Mouse (Mus musculus) hindbrain, embryonic 13.5 days (tissue): Measurements from ENCODE around the gene Hbs1l. TPM values are rescaled to one million over a fixed set of nuclear protein-coding genes. Genes with fewer than 3 reads are reported as not detected.

Source experiments
- ATAC-seq: fragments of 200-750 bp; cut with Nextera tagmentation; 2 replicates; pipeline ENCODE4 v1.8.0; 2017; ENCODE audit warnings: moderate TSS enrichment; ENCODE audit not compliant: low FRiP score
- H3K27ac ChIP-seq: fragments of 300-500 bp; sonication (generic); 2 replicates; pipeline ENCODE4 v1.5.1; 2015; ENCODE audit warnings: inconsistent platforms, mild to moderate bottlenecking, moderate library complexity
- H3K27me3 ChIP-seq: fragments of 300-500 bp; sonication (generic); 2 replicates; pipeline ENCODE4 v1.6.1; 2015; ENCODE audit warnings: mild to moderate bottlenecking, inconsistent platforms
- H3K36me3 ChIP-seq: fragments of 300-500 bp; sonication (generic); 2 replicates; pipeline ENCODE4 v1.6.1; 2015; ENCODE audit warnings: mild to moderate bottlenecking, inconsistent platforms
- H3K4me1 ChIP-seq: fragments of 300-500 bp; sonication (generic); replicated peaks from 2 replicates; pipeline ENCODE4 v1.6.1; 2015; ENCODE audit warnings: inconsistent platforms
- H3K4me2 ChIP-seq: fragments of 300-500 bp; sonication (generic); 2 replicates; pipeline ENCODE4 v1.6.1; 2015; ENCODE audit warnings: inconsistent platforms, mild to moderate bottlenecking, moderate library complexity
- H3K4me3 ChIP-seq: fragments of 300-500 bp; sonication (generic); 2 replicates; pipeline ENCODE4 v1.5.1; 2015; ENCODE audit warnings: mild to moderate bottlenecking, inconsistent platforms
- H3K9ac ChIP-seq: fragments of 300-500 bp; sonication (generic); 2 replicates; pipeline ENCODE4 v1.6.1; 2015; ENCODE audit warnings: mild to moderate bottlenecking, inconsistent platforms
- H3K9me3 ChIP-seq: fragments of 300-500 bp; sonication (generic); 2 replicates; pipeline ENCODE4 v1.6.1; 2016; ENCODE audit warnings: inconsistent platforms
- WGBS: fragments of 180-500 bp; shearing (Covaris S2); methylation state at CpG from one replicate; pipeline ENCODE4 v1.1.7; 2015; 5-methylcytosine and 5-hydroxymethylcytosine counted together
- polyA plus RNA-seq: library from polyadenylated mRNA; unstranded; fragments of >200 nt; fragmentation: Nextera tagmentation; extraction: Ambion mirVana; gene quantifications from 2 replicates; pipeline ENCODE4 v1.2.1, GENCODE M21; 2015

Gene Hbs1l
- polyA plus RNA-seq, 1 experiment from 2014 or later, result 99.1 TPM

- H3K4me1 ChIP-seq, result no peaks in the 10 kb centered on the region
- no peak overlapping the region for H3K4me3 ChIP-seq
- no peak overlapping the region for H3K27ac ChIP-seq
- ATAC-seq, result no peak
- WGBS, result 94% methylated on average over 1 of the region's 1 CpGs
- no peak overlapping the region for H3K9ac ChIP-seq
- H3K36me3 ChIP-seq, result peaks cover 12% of the 10 kb centered on the region
- H3K9me3 ChIP-seq, result no peaks in the 10 kb centered on the region
- no peaks in the 10 kb centered on the region for H3K27me3 ChIP-seq
- H3K4me2 ChIP-seq, result no peak overlapping the region
Measured at GRCm38 (mm10) chr10:21318996-21319395, 23.2 kb downstream of the Hbs1l start.

DNA sequence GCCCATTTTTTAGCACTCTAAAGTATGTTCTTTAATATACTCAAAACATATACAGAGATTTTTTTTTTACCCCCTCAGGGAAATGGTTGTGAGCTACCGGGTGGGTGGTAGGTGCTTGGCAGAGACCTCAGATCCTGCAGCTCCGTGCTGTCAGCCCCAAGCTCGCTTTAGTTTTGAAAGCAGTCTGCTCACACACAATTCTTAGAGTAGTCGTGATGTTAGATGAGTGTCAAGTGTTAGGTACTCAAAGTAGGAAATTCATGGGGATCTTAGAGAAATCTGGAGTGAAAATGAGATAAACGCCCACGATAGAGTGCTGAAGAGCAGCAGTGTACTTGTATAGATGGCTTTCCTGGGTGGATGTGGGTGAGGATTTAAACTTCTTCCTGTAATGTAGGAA is 24.8 kb downstream of the Hbs1l start:
- Histone ChIP-seq H3K4me1 (no peaks in the 10 kb centered on the region), H3K4me2 (no peak overlapping the region), H3K9me3 (no peaks in the 10 kb centered on the region), H3K27me3 (no peaks in the 10 kb centered on the region), H3K9ac (no peak overlapping the region), H3K27ac (no peak overlapping the region), H3K4me3 (no peak overlapping the region), H3K36me3 (peaks cover 6% of the 10 kb centered on the region)
- ATAC-seq, result no peak
- 96% methylated on average over 6 of the region's 6 CpGs for WGBS

GRCm38 (mm10) chr10:21326352-21326751 is 30.6 kb downstream of the Hbs1l start:
- H3K9me3 ChIP-seq, result no peaks in the 10 kb centered on the region
- no peaks in the 10 kb centered on the region for H3K27me3 ChIP-seq
- no peak overlapping the region for H3K9ac ChIP-seq
- 97% methylated on average over 6 of the region's 6 CpGs for WGBS
- no peak overlapping the region for H3K27ac ChIP-seq
- peaks cover 5% of the 10 kb centered on the region for H3K36me3 ChIP-seq
- no peak overlapping the region for H3K4me3 ChIP-seq
- no peaks in the 10 kb centered on the region for H3K4me1 ChIP-seq
- H3K4me2 ChIP-seq, result no peak overlapping the region
- ATAC-seq, result no peak

DNA sequence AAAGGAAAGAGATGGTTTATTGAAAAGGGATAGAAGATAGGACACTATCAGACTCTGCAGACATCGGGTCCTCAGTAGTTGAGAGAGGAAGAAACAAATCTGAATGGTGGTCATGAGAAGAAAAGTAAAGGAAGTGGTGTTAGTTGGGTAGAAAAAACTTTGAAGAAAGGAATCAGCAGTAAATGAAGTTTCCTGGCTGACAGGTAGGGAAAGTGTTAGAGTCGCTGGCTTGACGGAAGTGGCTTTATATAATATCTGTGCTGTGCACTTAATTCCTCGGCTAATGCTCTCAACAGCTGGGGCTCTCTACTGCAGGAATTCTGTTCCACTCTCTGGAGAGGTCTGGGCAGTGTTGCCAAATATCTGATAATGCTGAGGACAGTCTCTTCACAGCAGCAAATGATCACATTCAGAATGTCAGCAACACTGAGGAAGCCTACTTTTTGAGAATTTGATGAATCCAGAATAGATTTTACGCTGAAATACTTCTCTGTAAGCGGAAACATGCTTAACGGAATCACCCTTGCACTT is 31.9 kb downstream of the Hbs1l start:
- Histone ChIP-seq H3K36me3 (peaks cover 8% of the 10 kb centered on the region), H3K4me1 (no peaks in the 10 kb centered on the region), H3K9ac (no peak overlapping the region), H3K4me3 (no peak overlapping the region), H3K9me3 (no peaks in the 10 kb centered on the region), H3K27me3 (no peaks in the 10 kb centered on the region), H3K4me2 (no peak overlapping the region), H3K27ac (no peak overlapping the region)
- ATAC-seq, result no peak
- 86% methylated on average over 7 of the region's 7 CpGs for WGBS

DNA sequence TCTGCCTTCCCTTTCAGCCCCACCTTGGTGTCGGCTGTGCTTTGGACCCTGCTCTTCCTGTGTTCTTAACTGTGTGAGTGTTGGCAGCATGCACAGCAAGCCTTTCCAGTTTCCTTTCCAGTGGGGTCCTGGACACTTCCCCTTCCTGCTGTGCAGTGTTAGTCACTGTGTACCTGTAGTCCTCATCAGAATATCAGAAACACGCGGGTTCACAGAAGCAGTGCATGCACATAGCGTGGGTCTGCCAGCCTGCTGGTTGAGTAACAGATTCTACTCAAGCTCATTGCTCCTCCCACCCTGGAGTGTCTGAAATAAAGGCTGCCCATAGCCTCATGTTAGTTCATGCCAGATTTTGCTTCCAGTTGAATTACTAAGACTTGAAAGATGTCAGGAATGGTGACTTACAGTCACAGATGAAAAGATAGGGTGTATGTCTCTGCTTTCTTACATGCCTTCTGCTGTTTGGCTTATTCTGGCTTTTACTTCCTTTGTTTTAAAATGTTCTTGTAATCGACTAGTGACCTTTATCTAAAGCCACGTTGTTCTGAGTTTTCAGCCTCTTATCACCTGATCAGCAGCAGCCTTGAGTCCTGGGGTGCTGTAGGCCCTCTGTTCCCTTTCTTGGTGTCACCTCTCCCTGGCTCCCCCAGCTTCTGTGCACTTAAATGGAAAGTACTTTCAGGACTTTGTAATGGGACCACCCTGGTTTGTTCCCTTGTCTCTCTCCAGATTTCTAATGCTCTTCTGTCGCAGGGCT is 38.7 kb downstream of the Hbs1l start:
- no peaks in the 10 kb centered on the region for H3K27me3 ChIP-seq

GRCm38 (mm10) chr10:21335534-21335933 is 39.8 kb downstream of the Hbs1l start:
- H3K36me3 ChIP-seq, result peaks cover 66% of the 10 kb centered on the region
- no peak overlapping the region for H3K4me3 ChIP-seq
- no peaks in the 10 kb centered on the region; the same call in 1 of the 2 replicates for H3K9me3 ChIP-seq
- H3K27ac ChIP-seq, result no peak overlapping the region
- no peak for ATAC-seq
- H3K4me2 ChIP-seq, result no peak overlapping the region
- no peak overlapping the region for H3K9ac ChIP-seq
- H3K4me1 ChIP-seq, result no peaks in the 10 kb centered on the region
- H3K27me3 ChIP-seq, result no peaks in the 10 kb centered on the region
- 98% methylated on average over 5 of the region's 5 CpGs for WGBS

More for the DNA sequence above, 38.7 kb downstream of the Hbs1l start:
- Histone ChIP-seq H3K9me3 (no peaks in the 10 kb centered on the region; the same call in 1 of the 2 replicates), H3K4me1 (no peaks in the 10 kb centered on the region), H3K36me3 (peaks cover 62% of the 10 kb centered on the region), H3K4me2 (no peak overlapping the region), H3K4me3 (no peak overlapping the region), H3K9ac (no peak overlapping the region), H3K27ac (no peak overlapping the region)
- ATAC-seq, result no peak
- 90% methylated on average over 7 of the region's 7 CpGs for WGBS

DNA sequence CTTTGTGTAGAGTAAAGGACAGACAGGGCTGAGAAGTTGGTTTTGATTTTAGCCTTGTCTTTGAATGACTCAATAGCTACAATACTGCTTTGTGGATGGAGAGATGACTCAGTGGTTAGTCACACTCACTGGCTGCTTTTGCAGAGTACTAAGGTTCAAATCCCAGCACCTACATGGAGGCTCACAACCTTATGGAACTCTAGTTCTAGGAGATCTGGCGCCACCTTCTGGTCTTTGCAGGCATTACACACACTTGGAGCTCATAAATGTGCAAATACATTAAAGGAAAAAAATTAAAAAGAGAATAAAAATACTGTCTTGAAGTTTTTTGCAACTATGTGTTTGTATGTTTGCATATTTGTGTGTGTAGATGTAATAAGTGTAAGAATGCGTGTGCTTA is 41.4 kb downstream of the Hbs1l start:
- H3K4me2 ChIP-seq, result no peak overlapping the region
- H3K27me3 ChIP-seq, result no peaks in the 10 kb centered on the region
- H3K9me3 ChIP-seq, result no peaks in the 10 kb centered on the region; the same call in 1 of the 2 replicates
- H3K9ac ChIP-seq, result no peak overlapping the region
- peaks cover 73% of the 10 kb centered on the region for H3K36me3 ChIP-seq
- ATAC-seq, result no peak
- no peak overlapping the region for H3K4me3 ChIP-seq
- H3K4me1 ChIP-seq, result no peaks in the 10 kb centered on the region
- WGBS, result 63% methylated on average over 2 of the region's 2 CpGs
- H3K27ac ChIP-seq, result no peak overlapping the region

DNA sequence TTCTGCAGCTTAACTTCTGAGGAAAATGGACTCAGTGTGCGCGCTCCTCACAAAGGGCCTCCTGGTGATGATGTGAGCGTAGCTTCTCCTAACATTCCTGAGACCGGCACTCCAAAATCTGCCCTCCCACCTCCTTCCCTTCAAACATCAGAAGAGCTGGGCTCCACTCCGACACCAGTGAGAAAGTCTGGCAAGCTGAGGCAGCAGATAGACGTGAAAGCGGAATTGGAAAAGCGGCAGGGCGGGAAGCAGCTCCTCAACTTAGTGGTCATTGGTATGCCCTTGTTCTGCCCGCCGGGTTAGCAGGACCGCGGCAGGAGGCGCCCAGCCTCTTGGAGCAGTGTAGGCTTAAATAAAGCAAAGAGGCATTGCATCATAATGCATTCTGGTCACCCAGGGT is 45.9 kb downstream of the Hbs1l start:
- WGBS, result 76% methylated on average over 14 of the region's 14 CpGs
- Histone ChIP-seq H3K4me3 (no peak overlapping the region), H3K27ac (no peak overlapping the region), H3K9me3 (no peaks in the 10 kb centered on the region; the same call in 1 of the 2 replicates), H3K9ac (no peak overlapping the region), H3K4me2 (no peak overlapping the region), H3K36me3 (peaks cover 62% of the 10 kb centered on the region), H3K27me3 (no peaks in the 10 kb centered on the region), H3K4me1 (no peaks in the 10 kb centered on the region)
- ATAC-seq, result no peak

DNA sequence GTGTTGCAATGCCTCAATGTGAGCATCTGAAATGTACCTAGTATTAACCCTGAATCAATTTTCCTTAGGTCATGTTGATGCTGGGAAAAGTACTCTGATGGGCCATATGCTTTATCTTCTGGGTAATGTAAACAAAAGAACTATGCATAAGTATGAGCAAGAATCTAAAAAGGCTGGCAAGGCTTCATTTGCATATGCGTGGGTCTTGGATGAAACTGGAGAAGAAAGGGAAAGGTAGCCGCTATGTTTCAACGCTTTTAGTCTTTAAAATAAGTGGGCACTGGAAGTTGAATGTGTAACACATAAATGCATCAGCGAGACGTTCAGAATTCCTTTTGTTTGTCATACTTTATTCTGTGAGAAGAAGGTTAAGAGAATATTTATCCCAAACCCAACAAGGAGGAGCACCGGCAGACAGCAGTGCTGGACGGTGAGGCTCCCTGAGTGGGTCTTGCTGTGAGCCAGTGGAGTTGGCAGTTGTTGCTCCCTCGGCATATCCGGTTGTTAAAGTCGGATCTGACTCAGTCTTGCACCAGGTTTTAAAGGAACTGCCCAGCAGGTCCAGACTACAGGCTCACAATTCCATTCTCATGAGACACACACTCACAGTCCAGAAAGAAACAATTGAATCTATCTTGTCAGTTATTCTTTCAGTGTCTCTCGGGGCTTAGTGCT is 46.7 kb downstream of the Hbs1l start:
- Histone ChIP-seq H3K4me2 (no peak overlapping the region), H3K4me1 (no peaks in the 10 kb centered on the region), H3K4me3 (no peak overlapping the region), H3K36me3 (peaks cover 62% of the 10 kb centered on the region), H3K9ac (no peak overlapping the region), H3K27me3 (no peaks in the 10 kb centered on the region), H3K9me3 (no peaks in the 10 kb centered on the region), H3K27ac (no peak overlapping the region)
- 89% methylated on average over 11 of the region's 11 CpGs for WGBS
- ATAC-seq, result no peak

DNA sequence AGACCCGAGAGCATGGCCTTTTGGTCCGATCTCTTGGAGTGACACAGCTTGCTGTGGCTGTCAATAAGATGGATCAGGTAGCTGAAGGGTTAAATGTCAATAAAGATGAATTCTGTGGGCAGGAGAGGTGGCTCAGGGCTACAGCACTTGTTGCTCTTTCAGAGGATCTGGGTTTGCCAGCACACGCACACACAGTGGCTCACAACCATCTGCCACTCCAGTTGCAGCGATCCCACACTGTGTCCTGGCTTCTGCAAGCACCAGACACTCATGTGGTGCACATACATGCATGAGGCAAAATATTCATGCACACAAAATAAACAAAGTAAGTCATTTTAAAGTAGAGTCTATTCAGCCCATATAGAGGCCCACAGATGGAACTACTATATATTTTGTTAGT is 51.6 kb downstream of the Hbs1l start:
- Histone ChIP-seq H3K36me3 (peaks cover 52% of the 10 kb centered on the region), H3K4me3 (no peak overlapping the region), H3K4me2 (no peak overlapping the region), H3K9me3 (no peaks in the 10 kb centered on the region), H3K4me1 (no peaks in the 10 kb centered on the region), H3K27me3 (no peaks in the 10 kb centered on the region), H3K27ac (no peak overlapping the region), H3K9ac (no peak overlapping the region)
- 87% methylated on average over 4 of the region's 4 CpGs for WGBS
- no peak for ATAC-seq

- H3K27ac ChIP-seq, result no peak overlapping the region
- H3K4me1 ChIP-seq, result no peaks in the 10 kb centered on the region
- H3K9ac ChIP-seq, result no peak overlapping the region
- no peaks in the 10 kb centered on the region for H3K27me3 ChIP-seq
- ATAC-seq, result no peak
- no peak overlapping the region for H3K4me3 ChIP-seq
- H3K4me2 ChIP-seq, result no peak overlapping the region
- 97% methylated on average over 5 of the region's 5 CpGs for WGBS
- H3K9me3 ChIP-seq, result no peaks in the 10 kb centered on the region
- peaks cover 65% of the 10 kb centered on the region for H3K36me3 ChIP-seq
Measured at GRCm38 (mm10) chr10:21349449-21349848, 53.7 kb downstream of the Hbs1l start.

- no peak overlapping the region for H3K9ac ChIP-seq
- H3K27ac ChIP-seq, result no peak overlapping the region
- H3K36me3 ChIP-seq, result peaks cover 68% of the 10 kb centered on the region
- 95% methylated on average over 2 of the region's 2 CpGs for WGBS
- no peaks in the 10 kb centered on the region for H3K27me3 ChIP-seq
- H3K9me3 ChIP-seq, result no peaks in the 10 kb centered on the region
- ATAC-seq, result no peak
- H3K4me3 ChIP-seq, result no peak overlapping the region
- no peaks in the 10 kb centered on the region for H3K4me1 ChIP-seq
- H3K4me2 ChIP-seq, result no peak overlapping the region
Measured at GRCm38 (mm10) chr10:21349946-21350345, 54.2 kb downstream of the Hbs1l start.
